Mouse (Mus musculus) G1E (cell line): ENCODE results near the gene Dtx4.

Experiments
- CTCF ChIP-seq: IDR thresholded peaks from 2 replicates; pipeline ENCODE4 v1.5.1; 2012; ENCODE audit warnings: low read depth, low read length, inconsistent platforms, mixed read lengths
- GATA1 ChIP-seq: IDR thresholded peaks from 2 replicates; pipeline ENCODE4 v1.6.1; 2012; ENCODE audit warnings: borderline replicate concordance, low read length, inconsistent platforms, mixed read lengths
- GATA2 ChIP-seq: IDR thresholded peaks from 2 replicates; pipeline ENCODE4 v1.6.1; 2012; ENCODE audit warnings: low read depth, low read length, inconsistent platforms, borderline replicate concordance
- POLR2AphosphoS5 ChIP-seq: IDR thresholded peaks from 2 replicates; pipeline ENCODE4 v1.6.1; 2012; ENCODE audit warnings: low read depth, low read length, inconsistent platforms; ENCODE audit not compliant: insufficient replicate concordance

DNA sequence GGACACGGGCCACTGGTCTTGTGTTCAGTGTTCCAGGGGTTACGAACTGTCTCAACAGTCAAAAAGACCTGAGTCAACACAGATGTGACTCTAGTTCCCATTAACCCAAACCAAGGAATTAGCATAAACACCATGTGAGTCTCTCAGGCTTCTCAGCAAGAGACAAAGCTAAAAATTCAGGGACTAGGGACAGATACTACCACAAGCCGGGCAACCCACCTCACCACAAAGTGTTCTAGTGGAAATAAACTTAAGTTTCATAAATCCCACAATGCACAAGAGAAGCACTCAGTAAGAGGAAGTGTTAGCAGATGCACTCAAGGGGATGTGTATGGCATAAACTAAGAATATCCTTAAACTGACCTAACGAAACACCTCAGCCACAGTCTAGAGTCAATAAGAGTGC is 66.2 kb downstream of the Dtx4 start:
- TF ChIP-seq POLR2AphosphoS5 (no peak), CTCF (no peak), GATA1 (no peak), GATA2 (no peak)
